Mouse (Mus musculus) CH12.LX (cell line): Measurements from ENCODE around the gene Pirb. TPM values are rescaled to one million over a fixed set of nuclear protein-coding genes. Genes with fewer than 3 reads are reported as not detected.
A peak's percentile ranks its signal among the peaks of the same experiment; 100 is the strongest.

Source experiments
- DNase-seq: peaks from one replicate; pipeline ENCODE4 v3.0.0-alpha.2; 2013; ENCODE audit errors: extremely low read depth
- H3K27ac ChIP-seq: 2 replicates; pipeline ENCODE4 v1.5.1; 2012; ENCODE audit warnings: low read depth, mild to moderate bottlenecking, control low read depth, moderate library complexity; ENCODE audit not compliant: insufficient read depth
- H3K27me3 ChIP-seq: replicated peaks from 2 replicates; pipeline ENCODE3; 2012; ENCODE audit warnings: inconsistent platforms
- H3K36me3 ChIP-seq, 2 experiments: replicated peaks in 1 of 2; 2 replicates each; pipeline versions ENCODE3 to v1.6.1; 2012; ENCODE audit warnings: inconsistent platforms in 1 of 2, low read length in 1 of 2, mild to moderate bottlenecking in 1 of 2, mixed read lengths in 1 of 2, moderate library complexity in 1 of 2; ENCODE audit not compliant: control insufficient read depth in 1 of 2, insufficient read depth in 1 of 2
- H3K4me1 ChIP-seq, 2 experiments: 2 replicates each; pipeline ENCODE4 v1.6.1; 2012; ENCODE audit warnings: inconsistent platforms in 1 of 2, moderate library complexity in 1 of 2; ENCODE audit not compliant: insufficient read depth in 2 of 2, control insufficient read depth in 1 of 2
- H3K4me2 ChIP-seq: 2 replicates; pipeline ENCODE4 v1.6.1; 2012; ENCODE audit warnings: low read depth, mild to moderate bottlenecking, control low read depth; ENCODE audit not compliant: poor library complexity, insufficient read depth, severe bottlenecking
- H3K4me3 ChIP-seq, 3 experiments: fragments of 150-350 bp in 1 of 3; sonication (generic) in 1 of 3; replicated peaks in 1 of 3; 2 replicates each; pipeline versions ENCODE3 to v1.5.1; 2011 to 2012; ENCODE audit warnings: low read depth in 2 of 3, low read length in 2 of 3, mild to moderate bottlenecking in 2 of 3, moderate library complexity in 2 of 3, control low read depth in 1 of 3, improper control_type of control experiment in 1 of 3, inconsistent platforms in 1 of 3, mixed read lengths in 1 of 3; ENCODE audit not compliant: poor library complexity in 1 of 3
- H3K79me2 ChIP-seq: replicated peaks from 2 replicates; pipeline ENCODE4 v1.6.1; 2012; ENCODE audit warnings: mild to moderate bottlenecking, moderate library complexity; ENCODE audit not compliant: control insufficient read depth, poor library complexity, insufficient read depth, severe bottlenecking; ENCODE audit errors: extremely low read depth
- H3K9ac ChIP-seq: 2 replicates; pipeline ENCODE4 v1.6.1; 2012; ENCODE audit warnings: low read depth, mild to moderate bottlenecking, control low read depth, moderate library complexity; ENCODE audit not compliant: insufficient read depth
- H3K9me3 ChIP-seq: replicated peaks from 2 replicates; pipeline ENCODE3; 2012; ENCODE audit warnings: low read length, inconsistent platforms, mixed read lengths
- BHLHE40 ChIP-seq: IDR thresholded peaks from 2 replicates; pipeline ENCODE4 v1.6.1; 2011; ENCODE audit warnings: mild to moderate bottlenecking, low read depth, low read length, improper control_type of control experiment
- CHD1 ChIP-seq: IDR thresholded peaks from 2 replicates; pipeline ENCODE4 v1.6.1; 2012; ENCODE audit warnings: low read depth, low read length, improper control_type of control experiment, inconsistent platforms
- CHD2 ChIP-seq: IDR thresholded peaks from 2 replicates; pipeline ENCODE4 v1.6.1; 2011; ENCODE audit warnings: low read length, improper control_type of control experiment
- CTCF ChIP-seq, 2 experiments: IDR thresholded peaks in 1 of 2; conservative IDR thresholded peaks in 1 of 2; 2 replicates each; pipeline ENCODE4 v1.5.1; 2011 to 2012; ENCODE audit warnings: low read depth in 2 of 2, low read length in 2 of 2, improper control_type of control experiment in 1 of 2, inconsistent platforms in 1 of 2, mild to moderate bottlenecking in 1 of 2, moderate library complexity in 1 of 2
- E2F4 ChIP-seq: IDR thresholded peaks from 2 replicates; pipeline ENCODE4 v1.6.1; 2011; ENCODE audit warnings: low read depth, low read length, improper control_type of control experiment; ENCODE audit not compliant: insufficient replicate concordance
- ELF1 ChIP-seq: IDR thresholded peaks from 2 replicates; pipeline ENCODE4 v1.6.1; 2014; ENCODE audit warnings: low read depth, mild to moderate bottlenecking, inconsistent platforms, low read length, improper control_type of control experiment
- EP300 ChIP-seq: IDR thresholded peaks from 2 replicates; pipeline ENCODE4 v1.6.1; 2011; ENCODE audit warnings: low read length, improper control_type of control experiment
- ETS1 ChIP-seq: conservative IDR thresholded peaks from 2 replicates; pipeline ENCODE4 v1.6.1; 2012; ENCODE audit warnings: low read depth, mild to moderate bottlenecking, inconsistent platforms, low read length, improper control_type of control experiment, moderate library complexity
- GABPA ChIP-seq: IDR thresholded peaks from 2 replicates; pipeline ENCODE4 v1.6.1; 2012; ENCODE audit warnings: low read depth, low read length, improper control_type of control experiment, inconsistent platforms; ENCODE audit not compliant: insufficient replicate concordance
- HCFC1 ChIP-seq: IDR thresholded peaks from 2 replicates; pipeline ENCODE4 v1.6.1; 2012; ENCODE audit warnings: low read depth, mild to moderate bottlenecking, inconsistent platforms, low read length, improper control_type of control experiment
- IRF4 ChIP-seq: IDR thresholded peaks from 2 replicates; pipeline ENCODE4 v1.6.1; 2014; ENCODE audit warnings: low read depth, mild to moderate bottlenecking, inconsistent platforms, low read length, improper control_type of control experiment
- KAT2A ChIP-seq: IDR thresholded peaks from 2 replicates; pipeline ENCODE4 v1.6.1; 2012; ENCODE audit warnings: low read length, improper control_type of control experiment, inconsistent platforms; ENCODE audit not compliant: insufficient replicate concordance
- MAX ChIP-seq: IDR thresholded peaks from 2 replicates; pipeline ENCODE4 v1.6.1; 2011; ENCODE audit warnings: low read length, improper control_type of control experiment
- MAZ ChIP-seq: IDR thresholded peaks from 2 replicates; pipeline ENCODE4 v1.6.1; 2012; ENCODE audit warnings: low read depth, mild to moderate bottlenecking, inconsistent platforms, low read length, improper control_type of control experiment, moderate library complexity
- MXI1 ChIP-seq: IDR thresholded peaks from 2 replicates; pipeline ENCODE4 v1.6.1; 2011; ENCODE audit warnings: mild to moderate bottlenecking, low read depth, low read length, improper control_type of control experiment
- MYC ChIP-seq: IDR thresholded peaks from 2 replicates; pipeline ENCODE4 v1.6.1; 2011; ENCODE audit warnings: low read depth, mild to moderate bottlenecking, improper control_type of control experiment, low read length
- NRF1 ChIP-seq: IDR thresholded peaks from 2 replicates; pipeline ENCODE4 v1.6.1; 2014; ENCODE audit warnings: low read depth, mild to moderate bottlenecking, inconsistent platforms, low read length, improper control_type of control experiment, moderate library complexity
- PAX5 ChIP-seq: IDR thresholded peaks from 2 replicates; pipeline ENCODE4 v1.6.1; 2012; ENCODE audit warnings: low read length, inconsistent platforms, mixed read lengths
- POLR2AphosphoS2 ChIP-seq: IDR thresholded peaks from 2 replicates; pipeline ENCODE4 v1.6.1; 2011; ENCODE audit warnings: low read depth, low read length, improper control_type of control experiment
- SIN3A ChIP-seq: IDR thresholded peaks from 2 replicates; pipeline ENCODE4 v1.6.1; 2012; ENCODE audit warnings: low read length, improper control_type of control experiment, inconsistent platforms
- SMC3 ChIP-seq: IDR thresholded peaks from 2 replicates; pipeline ENCODE4 v1.6.1; 2011; ENCODE audit warnings: low read depth, low read length, improper control_type of control experiment
- TCF12 ChIP-seq: IDR thresholded peaks from 2 replicates; pipeline ENCODE4 v1.6.1; 2014; ENCODE audit warnings: low read depth, mild to moderate bottlenecking, inconsistent platforms, low read length, improper control_type of control experiment
- USF1 ChIP-seq: IDR thresholded peaks from 2 replicates; pipeline ENCODE4 v1.6.1; 2014; ENCODE audit warnings: low read depth, mild to moderate bottlenecking, inconsistent platforms, low read length, improper control_type of control experiment
- USF2 ChIP-seq: conservative IDR thresholded peaks from 2 replicates; pipeline ENCODE4 v1.6.1; 2011; ENCODE audit warnings: low read depth, low read length, improper control_type of control experiment
- ZC3H11A ChIP-seq: IDR thresholded peaks from 2 replicates; pipeline ENCODE4 v1.6.1; 2012; ENCODE audit warnings: low read depth, mild to moderate bottlenecking, inconsistent platforms, low read length, improper control_type of control experiment
- ZKSCAN1 ChIP-seq: IDR thresholded peaks from 2 replicates; pipeline ENCODE4 v1.6.1; 2012; ENCODE audit warnings: low read depth, inconsistent platforms, low read length, improper control_type of control experiment, borderline replicate concordance
- ZMIZ1 ChIP-seq: IDR thresholded peaks from 2 replicates; pipeline ENCODE4 v1.6.1; 2012; ENCODE audit warnings: low read depth, mild to moderate bottlenecking, inconsistent platforms, low read length, improper control_type of control experiment
- ZNF384 ChIP-seq: IDR thresholded peaks from 2 replicates; pipeline ENCODE4 v1.6.1; 2012; ENCODE audit warnings: low read depth, low read length, improper control_type of control experiment, inconsistent platforms
- dilution Hi-C: fragments of 300-500 bp; cut with MboI; formaldehyde crosslinking; loops from 2 replicates; pipeline ENCODE4 v1.14.3; 2020; ENCODE audit warnings: low sequenced_read_pairs; ENCODE audit not compliant: extremely low pct_unique_long_range_greater_than_20kb, extremely low pct_ligation_motif_present
- in situ Hi-C: fragments of 300-500 bp; cut with MboI; formaldehyde crosslinking; loops from 3 replicates; pipeline ENCODE4 v1.14.3; 2019; ENCODE audit warnings: low sequenced_read_pairs, low pct_ligation_motif_present, low pct_unique_long_range_greater_than_20kb, mixed read lengths
- polyA plus RNA-seq: library from polyadenylated mRNA; unstranded; fragments of >175 nt; gene quantifications from 2 replicates; pipeline ENCODE4 v1.2.1, GENCODE M21; 2012; ENCODE audit warnings: low read depth; ENCODE audit not compliant: insufficient read length
- total RNA-seq, 2 experiments: library from RNA; depleted of rRNA; stranded (reverse); fragments of 300-350 nt in 1 of 2; fragments of >200 nt in 1 of 2; gene quantifications; 2 replicates each; pipeline ENCODE4 v1.2.3; 2012 to 2014

Pirb gene
- total and polyA plus RNA-seq, 3 experiments = 2.8 to 10.7 (median 5.0) TPM

- dilution Hi-C loops = no loop called here
- peak overlapping the region; percentile 83 for H3K4me2 ChIP-seq
- in situ Hi-C loops = no loop called here
- peaks cover 13% of the 10 kb centered on the region for H3K79me2 ChIP-seq
- H3K4me3 ChIP-seq = peak overlapping the region; percentile 66 to 100 (median 77)
- H3K27me3 ChIP-seq = no peaks in the 10 kb centered on the region
- peak; percentile 95 for DNase-seq
- TF ChIP-seq USF1 (no peak), MXI1 (no peak; the same call in 1 of the 2 replicates), ZNF384 (no peak), EP300 (no peak), IRF4 (0 out of 2 replicates have a peak, but pooled peaks have one; percentile 5), CHD2 (no peak), ZC3H11A (no peak), E2F4 (peak; percentile 87; the same call in 1 of the 2 replicates), HCFC1 (no peak; the same call in 1 of the 2 replicates), POLR2AphosphoS2 (no peak), CTCF (conservative IDR thresholded peaks at IDR 0.05 in 1 of 2, IDR thresholded peaks at IDR 0.05 in 1 of 2; ENCODE audit: low read depth in 2 of 2, low read length in 2 of 2) (no peak), NRF1 (no peak), CHD1 (no peak), SMC3 (no peak), SIN3A (peak; percentile 79), ZMIZ1 (no peak; the same call in 1 of the 2 replicates), MYC (no peak), MAZ (no peak; the same call in 1 of the 2 replicates), ELF1 (no peak), PAX5 (no peak), ETS1 (no peak; the same call in 1 of the 2 replicates), GABPA (no peak), KAT2A (no peak), TCF12 (no peak; the same call in 1 of the 2 replicates), ZKSCAN1 (no peak), MAX (0 out of 2 replicates have a peak, but pooled peaks have one; percentile 2), USF2 (no peak), BHLHE40 (no peak)
- H3K4me1 ChIP-seq = peaks cover 0 to 33% of the 10 kb centered on the region in 2 experiments; a peak in 3 of 4 replicates
- H3K9ac ChIP-seq = peak overlapping the region; percentile 93
- peak overlapping the region; percentile 89 for H3K27ac ChIP-seq
- H3K9me3 ChIP-seq = no peaks in the 10 kb centered on the region
- H3K36me3 ChIP-seq = peaks cover 12 to 53% of the 10 kb centered on the region in 2 experiments
Observed at GRCm38 (mm10) chr7:3694076-3694948, 25.9 kb downstream of the Pirb start.
